Mouse (Mus musculus): Measurements from ENCODE around the gene Tctex1d1. TPM values are rescaled to one million over a fixed set of nuclear protein-coding genes. Genes with fewer than 3 reads are reported as not detected.

Tctex1d1 gene
- total and polyA plus RNA-seq, 3 experiments: 0.20 TPM; not detected in 2

GRCm38 (mm10) chr4:102989391-102989790 lies 11.0 kb downstream of the Tctex1d1 start:
- Histone ChIP-seq H3K27ac (no peak overlapping the region), H3K27me3 (ENCODE audit: control insufficient read depth, insufficient read depth, low read length) (no peaks in the 10 kb centered on the region), H3K79me2 (replicated peaks; ENCODE audit: control insufficient read depth, insufficient read depth, low read length) (no peaks in the 10 kb centered on the region), H3K9ac (ENCODE audit: low read depth, low read length) (no peak overlapping the region), H3K4me1 (ENCODE audit: control insufficient read depth, insufficient read depth, low read length) (no peaks in the 10 kb centered on the region), H3K4me3 (no peak overlapping the region), H3K36me3 (ENCODE audit: control insufficient read depth, insufficient read depth, low read length) (no peaks in the 10 kb centered on the region)
- intact Hi-C loops (cut with DNase I): no loop called here
- no peak for DNase-seq
- no peak for TF ChIP-seq CTCF (IDR thresholded peaks at IDR 0.05)
- no peak for TF ChIP-seq EP300 (IDR thresholded peaks at IDR 0.05; ENCODE audit: insufficient read depth, low read depth, low read length)
- no peak for TF ChIP-seq POLR2A (IDR thresholded peaks at IDR 0.05; ENCODE audit: insufficient read depth, low read depth, low read length)
- 71% methylated on average over 5 of the region's 5 CpGs for WGBS

DNA sequence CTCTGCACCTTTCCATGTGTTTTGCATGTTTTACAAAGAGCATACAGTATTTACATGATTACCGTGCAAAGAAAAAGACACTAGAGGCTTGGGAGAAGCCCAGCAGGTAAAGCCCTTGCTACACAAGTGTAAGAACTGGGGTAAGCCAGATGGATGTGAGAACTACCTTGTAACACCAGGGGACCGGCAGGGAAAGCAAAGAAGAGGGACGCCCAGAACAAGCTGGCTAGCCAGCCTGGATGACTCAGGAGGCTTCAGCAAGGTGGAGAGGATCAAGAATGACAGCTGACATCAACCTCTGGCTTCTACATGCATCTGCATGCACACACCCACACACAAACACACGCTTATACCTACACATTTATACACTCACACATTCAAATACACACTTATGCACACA lies 11.6 kb downstream of the Tctex1d1 start:
- WGBS: 76% methylated on average over 4 of the region's 4 CpGs
- no peaks in the 10 kb centered on the region for H3K79me2 ChIP-seq (replicated peaks; ENCODE audit: control insufficient read depth, insufficient read depth, low read length)
- H3K27me3 ChIP-seq (ENCODE audit: control insufficient read depth, insufficient read depth, low read length): no peaks in the 10 kb centered on the region
- intact Hi-C loops (cut with DNase I): no loop called here
- H3K4me1 ChIP-seq (ENCODE audit: control insufficient read depth, insufficient read depth, low read length): no peaks in the 10 kb centered on the region
- H3K9ac ChIP-seq (ENCODE audit: low read depth, low read length): no peak overlapping the region
- TF ChIP-seq POLR2A (IDR thresholded peaks at IDR 0.05; ENCODE audit: insufficient read depth, low read depth, low read length): no peak
- no peak overlapping the region for H3K27ac ChIP-seq
- H3K36me3 ChIP-seq (ENCODE audit: control insufficient read depth, insufficient read depth, low read length): no peaks in the 10 kb centered on the region
- DNase-seq: no peak
- H3K4me3 ChIP-seq: no peak overlapping the region

DNA sequence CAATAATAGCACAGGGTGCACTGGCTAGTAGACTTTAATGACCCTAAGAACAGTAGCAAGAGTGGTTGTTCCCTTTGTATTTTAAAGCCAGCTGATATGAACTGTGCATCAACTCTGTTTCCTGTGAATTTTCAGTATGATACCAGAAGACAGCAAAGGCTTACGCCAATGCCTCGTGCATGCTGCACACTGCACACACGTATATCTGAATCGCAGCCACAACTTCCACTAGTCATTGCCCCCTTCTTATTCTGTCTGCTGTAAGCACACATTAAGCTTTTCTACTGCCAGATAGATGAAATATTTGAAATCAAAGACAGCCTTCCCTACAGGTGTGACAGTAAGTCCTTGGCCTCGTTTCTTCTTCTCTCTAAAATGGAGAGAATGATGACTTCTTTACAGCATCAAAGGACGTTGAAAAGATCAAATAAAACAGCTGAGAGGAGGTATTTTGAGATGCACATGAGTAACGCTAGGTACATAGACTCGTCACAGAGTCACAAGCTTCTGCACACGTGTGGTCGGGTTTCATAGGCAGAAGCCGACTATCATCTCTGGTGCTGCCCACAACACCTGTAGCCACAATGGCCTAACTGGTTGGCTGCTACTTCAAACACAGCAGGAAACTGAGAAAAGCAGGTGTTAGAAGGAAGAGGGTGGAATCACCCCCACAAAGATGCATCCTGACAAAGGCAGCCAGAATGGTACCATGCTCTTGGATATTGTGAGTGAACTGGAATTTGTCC lies 12.4 kb downstream of the Tctex1d1 start:
- no peak overlapping the region for H3K27ac ChIP-seq
- intact Hi-C loops (cut with DNase I): no loop called here
- 79% methylated on average over 11 of the region's 11 CpGs for WGBS

DNA sequence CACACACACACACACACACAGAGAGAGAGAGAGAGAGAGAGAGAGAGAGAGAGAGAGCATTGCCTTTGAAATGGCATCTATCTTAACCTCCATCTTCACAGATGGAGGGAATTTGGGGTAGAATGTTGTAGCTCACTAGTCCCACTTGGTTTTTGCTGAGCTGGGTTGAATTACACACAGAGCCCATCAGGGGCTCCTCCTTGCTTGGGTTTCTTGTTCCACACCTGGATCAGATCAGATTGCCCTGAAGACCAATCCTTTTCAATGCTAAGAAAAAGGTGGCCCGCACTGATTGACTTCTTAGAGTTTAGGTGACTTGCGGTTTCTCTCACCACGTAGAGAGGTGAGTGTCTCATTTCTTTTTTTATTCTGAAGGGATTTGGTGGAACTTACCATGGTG lies 13.3 kb downstream of the Tctex1d1 start:
- H3K36me3 ChIP-seq (ENCODE audit: control insufficient read depth, insufficient read depth, low read length): no peaks in the 10 kb centered on the region
- TF ChIP-seq CTCF (IDR thresholded peaks at IDR 0.05): no peak
- no peak for TF ChIP-seq POLR2A (IDR thresholded peaks at IDR 0.05; ENCODE audit: insufficient read depth, low read depth, low read length)
- no peak for TF ChIP-seq EP300 (IDR thresholded peaks at IDR 0.05; ENCODE audit: insufficient read depth, low read depth, low read length)
- no peak overlapping the region for H3K4me3 ChIP-seq
- H3K9ac ChIP-seq (ENCODE audit: low read depth, low read length): no peak overlapping the region
- H3K27ac ChIP-seq: no peak overlapping the region
- DNase-seq: no peak
- H3K27me3 ChIP-seq (ENCODE audit: control insufficient read depth, insufficient read depth, low read length): no peaks in the 10 kb centered on the region
- no peaks in the 10 kb centered on the region for H3K79me2 ChIP-seq (replicated peaks; ENCODE audit: control insufficient read depth, insufficient read depth, low read length)
- no peaks in the 10 kb centered on the region for H3K4me1 ChIP-seq (ENCODE audit: control insufficient read depth, insufficient read depth, low read length)
- WGBS: 87% methylated on average over 3 of the region's 3 CpGs
- intact Hi-C loops (cut with DNase I): no loop called here

More for the DNA sequence above, 12.4 kb downstream of the Tctex1d1 start:
- no peaks in the 10 kb centered on the region for H3K79me2 ChIP-seq (replicated peaks; ENCODE audit: control insufficient read depth, insufficient read depth, low read length)
- no peaks in the 10 kb centered on the region for H3K4me1 ChIP-seq (ENCODE audit: control insufficient read depth, insufficient read depth, low read length)
- DNase-seq: no peak
- TF ChIP-seq CTCF (IDR thresholded peaks at IDR 0.05) (no peak), EP300 (IDR thresholded peaks at IDR 0.05; ENCODE audit: insufficient read depth, low read depth, low read length) (no peak), POLR2A (IDR thresholded peaks at IDR 0.05; ENCODE audit: insufficient read depth, low read depth, low read length) (no peak)
- no peaks in the 10 kb centered on the region for H3K36me3 ChIP-seq (ENCODE audit: control insufficient read depth, insufficient read depth, low read length)
- H3K4me3 ChIP-seq: no peak overlapping the region
- H3K9ac ChIP-seq (ENCODE audit: low read depth, low read length): no peak overlapping the region
- no peaks in the 10 kb centered on the region for H3K27me3 ChIP-seq (ENCODE audit: control insufficient read depth, insufficient read depth, low read length)

GRCm38 (mm10) chr4:103004681-103005080 lies 26.3 kb downstream of the Tctex1d1 start:
- no peak overlapping the region for H3K27ac ChIP-seq
- H3K9ac ChIP-seq (ENCODE audit: low read depth, low read length): no peak overlapping the region
- intact Hi-C loops (cut with DNase I): no loop called here
- TF ChIP-seq EP300 (IDR thresholded peaks at IDR 0.05; ENCODE audit: insufficient read depth, low read depth, low read length) (no peak), CTCF (IDR thresholded peaks at IDR 0.05) (no peak), POLR2A (IDR thresholded peaks at IDR 0.05; ENCODE audit: insufficient read depth, low read depth, low read length) (no peak)
- no peaks in the 10 kb centered on the region for H3K27me3 ChIP-seq (ENCODE audit: control insufficient read depth, insufficient read depth, low read length)
- no peaks in the 10 kb centered on the region for H3K36me3 ChIP-seq (ENCODE audit: control insufficient read depth, insufficient read depth, low read length)
- no peaks in the 10 kb centered on the region for H3K79me2 ChIP-seq (replicated peaks; ENCODE audit: control insufficient read depth, insufficient read depth, low read length)
- no peaks in the 10 kb centered on the region for H3K4me1 ChIP-seq (ENCODE audit: control insufficient read depth, insufficient read depth, low read length)
- WGBS: 84% methylated on average over 4 of the region's 4 CpGs
- H3K4me3 ChIP-seq: no peak overlapping the region
- no peak for DNase-seq

DNA sequence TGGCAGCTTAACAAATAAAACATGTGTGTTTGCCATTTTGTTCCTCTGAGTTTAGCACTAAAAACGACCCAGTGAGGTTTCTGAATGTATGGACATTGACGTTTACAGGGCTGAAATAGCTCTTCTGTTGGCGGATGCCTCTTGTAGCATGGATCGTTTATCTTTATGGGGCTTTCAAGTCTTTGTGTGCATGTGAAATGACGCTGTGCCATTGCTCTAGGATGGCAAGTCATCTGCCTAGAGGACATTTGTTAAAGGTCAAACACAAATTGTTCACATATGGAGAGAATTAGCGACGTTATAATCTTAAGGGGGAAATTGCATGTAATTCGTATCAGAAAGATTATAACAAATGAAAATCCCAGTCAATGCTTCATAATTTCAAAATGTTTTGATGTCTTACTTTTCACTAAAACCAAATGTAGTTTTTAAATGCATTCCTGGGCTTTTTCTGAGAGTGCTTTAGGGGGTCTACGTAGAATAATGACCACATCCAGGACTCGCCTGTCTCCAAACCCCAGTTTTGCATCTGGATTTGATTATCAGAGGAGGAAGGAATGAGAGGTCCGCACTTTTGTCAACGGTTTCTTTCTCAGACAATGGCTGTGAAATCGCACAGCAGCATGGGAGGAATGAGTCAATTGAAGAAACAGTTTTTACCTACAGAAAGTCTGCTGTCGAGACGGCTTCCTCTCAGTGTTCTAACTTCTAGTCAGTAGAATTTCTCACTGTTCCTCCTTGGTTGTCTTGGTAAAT lies 27.0 kb downstream of the Tctex1d1 start:
- H3K27me3 ChIP-seq (ENCODE audit: control insufficient read depth, insufficient read depth, low read length): no peaks in the 10 kb centered on the region
- no peak for DNase-seq
- no peak overlapping the region for H3K27ac ChIP-seq
- no peak overlapping the region for H3K9ac ChIP-seq (ENCODE audit: low read depth, low read length)
- H3K79me2 ChIP-seq (replicated peaks; ENCODE audit: control insufficient read depth, insufficient read depth, low read length): no peaks in the 10 kb centered on the region
- H3K4me3 ChIP-seq: no peak overlapping the region
- H3K4me1 ChIP-seq (ENCODE audit: control insufficient read depth, insufficient read depth, low read length): no peaks in the 10 kb centered on the region
- no peak for TF ChIP-seq CTCF (IDR thresholded peaks at IDR 0.05)
- TF ChIP-seq EP300 (IDR thresholded peaks at IDR 0.05; ENCODE audit: insufficient read depth, low read depth, low read length): no peak
- TF ChIP-seq POLR2A (IDR thresholded peaks at IDR 0.05; ENCODE audit: insufficient read depth, low read depth, low read length): no peak
- no peaks in the 10 kb centered on the region for H3K36me3 ChIP-seq (ENCODE audit: control insufficient read depth, insufficient read depth, low read length)
- WGBS: 71% methylated on average over 15 of the region's 15 CpGs
- intact Hi-C loops (cut with DNase I): no loop called here
